Mouse (Mus musculus): Measurements from ENCODE around the gene Enox1.

The Enox1 gene

DNA sequence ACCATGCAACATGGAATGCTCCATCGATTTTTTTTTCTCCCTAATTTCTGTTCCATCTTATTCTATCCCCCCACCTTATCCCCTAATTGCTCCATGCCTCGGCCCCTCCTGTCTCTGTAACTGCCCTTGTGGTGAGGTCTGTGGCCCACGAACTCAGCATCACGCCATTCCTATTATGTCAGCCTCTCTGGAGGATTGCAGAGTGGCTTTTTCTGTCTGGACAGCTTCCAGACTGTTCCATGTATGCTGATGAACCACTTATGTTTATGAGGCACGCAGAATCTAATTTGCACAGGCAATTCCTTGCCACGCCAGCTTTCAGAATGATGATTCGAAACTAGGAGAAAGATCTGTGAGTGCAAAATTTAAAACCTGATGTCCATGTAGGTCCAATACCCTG, 521.4 kb downstream of the Enox1 start:
- DNase-seq (ENCODE audit: low spot score in 2 of 2) = no peak

DNA sequence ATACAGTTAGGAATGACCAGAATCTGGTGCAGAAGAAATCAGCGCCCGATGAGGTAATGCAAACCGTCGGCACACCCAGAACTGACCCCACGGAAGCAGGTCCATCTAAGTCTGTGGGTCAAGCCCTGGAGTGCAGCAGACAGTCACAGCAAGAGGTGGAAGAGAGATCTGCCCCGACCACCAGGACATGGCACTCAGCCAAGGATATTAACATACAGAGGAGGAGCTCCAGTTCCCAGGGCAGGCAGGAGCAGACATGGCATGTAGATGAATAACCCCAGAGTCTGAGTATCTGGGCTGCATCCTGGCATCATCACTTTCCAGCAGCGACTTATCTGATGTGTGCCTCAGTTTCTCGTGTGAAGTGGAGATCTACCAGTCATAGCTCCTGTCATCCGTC, 523.3 kb downstream of the Enox1 start:
- DNase-seq (ENCODE audit: low spot score in 2 of 2) = no peak

DNA sequence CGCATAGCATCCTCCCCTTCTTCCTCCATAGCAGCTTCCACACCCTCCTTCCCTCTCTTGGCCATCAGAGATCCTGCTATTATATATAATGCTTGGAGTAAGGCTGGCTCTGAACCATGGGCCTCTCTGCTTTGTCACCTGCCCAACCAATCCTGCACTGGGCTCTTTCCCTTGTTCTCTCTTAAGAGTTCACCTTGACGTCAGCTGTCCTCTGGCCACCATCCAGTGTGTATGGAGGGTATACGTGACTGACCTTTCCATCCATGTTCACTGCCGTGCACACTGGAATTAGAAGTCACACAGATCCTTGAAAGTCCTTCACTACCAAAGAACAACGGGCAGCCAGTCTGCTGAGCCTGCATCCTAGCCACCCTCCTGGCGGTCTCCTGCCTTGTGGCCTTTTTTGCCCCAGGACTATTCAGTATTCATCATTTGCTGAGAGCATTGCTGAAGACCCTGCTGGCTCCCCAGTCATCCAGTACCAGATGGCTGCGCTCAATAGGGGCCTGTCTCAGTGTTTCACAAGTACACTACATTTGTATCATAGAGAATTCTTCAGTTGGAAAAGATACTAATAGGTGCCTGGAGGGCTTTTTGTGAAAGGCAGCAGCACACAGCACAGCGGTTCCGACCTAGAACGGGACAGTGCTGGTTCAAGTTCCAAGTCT, 526.5 kb downstream of the Enox1 start:
- DNase-seq (ENCODE audit: low spot score in 2 of 2) = no peak

DNA sequence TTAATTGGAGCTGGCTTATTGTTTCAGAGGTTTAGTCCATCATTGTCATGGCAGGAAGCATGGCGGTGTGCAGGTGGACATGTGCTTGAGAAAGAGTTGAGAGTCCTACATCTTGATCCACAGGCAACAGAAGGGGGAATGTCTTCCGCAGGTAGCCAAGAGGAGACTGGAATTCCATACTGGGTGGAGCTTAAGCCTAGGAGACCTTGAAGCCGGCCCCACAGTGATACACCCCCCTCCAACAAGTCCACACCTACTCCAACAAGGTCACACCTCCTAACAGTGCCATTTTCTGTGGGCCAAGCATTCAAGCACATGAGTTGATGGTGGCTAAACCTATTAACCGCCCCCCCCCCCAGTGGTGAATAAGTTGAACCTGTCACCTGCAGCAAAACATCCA, 533.3 kb downstream of the Enox1 start:
- no peak for DNase-seq (ENCODE audit: low spot score in 2 of 2)

DNA sequence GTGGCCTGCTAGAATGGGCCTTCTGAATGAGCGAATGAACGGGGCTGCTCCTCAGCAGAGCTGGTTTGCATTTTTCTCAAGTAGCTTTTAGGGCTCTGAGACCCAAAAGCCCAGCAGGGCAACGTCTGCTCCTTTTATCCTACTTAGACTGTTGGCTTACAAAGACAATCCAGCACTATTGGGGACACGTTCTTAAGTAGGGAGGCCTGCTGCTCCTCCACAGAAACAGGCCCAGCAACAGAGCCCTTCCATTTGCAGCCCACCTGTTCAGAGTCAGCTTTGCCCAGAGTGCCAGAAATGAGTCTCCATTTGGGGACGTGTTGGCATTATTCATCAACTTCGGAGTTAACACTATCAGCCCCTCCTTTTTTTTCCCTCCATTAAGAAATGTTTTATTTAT, 548.4 kb downstream of the Enox1 start:
- DNase-seq (ENCODE audit: low spot score in 2 of 2) = no peak

DNA sequence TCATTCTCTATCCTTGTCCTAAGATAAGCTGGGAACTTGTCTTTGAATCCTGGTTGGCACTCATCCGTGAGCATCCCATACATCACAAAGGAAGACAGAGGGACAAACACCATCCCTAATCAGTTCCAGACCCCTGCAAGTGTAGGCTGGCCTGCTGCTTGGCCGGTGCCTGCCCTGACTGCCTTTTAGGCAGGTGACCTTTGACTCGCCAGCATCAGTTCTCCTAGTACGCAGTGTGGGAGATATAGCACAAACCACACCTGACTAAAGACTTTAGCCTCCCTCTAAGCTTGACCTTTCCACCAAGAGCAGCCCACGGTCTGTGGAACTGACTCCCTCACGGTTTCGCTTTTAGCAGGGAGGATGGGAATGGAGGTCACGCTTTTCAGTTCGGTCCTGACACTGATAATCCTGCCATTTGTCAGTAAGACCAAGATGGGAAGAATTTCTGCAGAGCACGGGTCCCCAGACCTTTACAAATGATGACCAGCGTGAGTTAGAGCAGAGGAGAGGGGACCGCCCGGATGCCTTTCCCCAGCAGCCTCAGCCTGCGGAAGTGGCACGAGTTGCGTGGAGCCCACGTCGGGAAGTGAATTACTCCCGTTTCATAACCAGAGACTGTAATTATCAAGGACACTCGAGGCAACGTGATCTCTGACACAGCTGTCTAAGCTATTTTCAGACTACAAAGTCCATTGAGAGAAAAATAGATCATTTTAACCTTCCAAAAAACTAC, 550.1 kb downstream of the Enox1 start:
- no peak for DNase-seq (ENCODE audit: low spot score in 2 of 2)

DNA sequence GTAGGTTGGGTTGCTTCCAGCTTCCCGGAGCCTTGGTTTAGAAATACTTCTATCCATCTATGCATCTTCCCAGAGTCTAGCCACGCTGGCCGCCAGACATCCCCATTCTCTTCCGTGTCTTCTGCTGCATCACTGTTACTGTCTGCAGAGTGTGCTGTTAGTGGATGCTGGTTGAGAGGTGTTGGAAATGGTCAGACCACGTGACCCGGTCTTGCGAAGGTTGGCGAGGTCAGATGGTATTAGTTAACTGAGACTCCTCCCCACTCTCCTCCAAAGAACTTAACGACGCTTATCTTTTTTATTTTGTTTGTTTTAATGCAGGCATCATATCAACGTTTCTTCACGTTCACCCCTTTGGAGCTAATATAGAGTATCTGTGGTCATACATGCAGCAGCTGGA, 550.7 kb downstream of the Enox1 start:
- no peak for DNase-seq (ENCODE audit: low spot score in 2 of 2)

DNA sequence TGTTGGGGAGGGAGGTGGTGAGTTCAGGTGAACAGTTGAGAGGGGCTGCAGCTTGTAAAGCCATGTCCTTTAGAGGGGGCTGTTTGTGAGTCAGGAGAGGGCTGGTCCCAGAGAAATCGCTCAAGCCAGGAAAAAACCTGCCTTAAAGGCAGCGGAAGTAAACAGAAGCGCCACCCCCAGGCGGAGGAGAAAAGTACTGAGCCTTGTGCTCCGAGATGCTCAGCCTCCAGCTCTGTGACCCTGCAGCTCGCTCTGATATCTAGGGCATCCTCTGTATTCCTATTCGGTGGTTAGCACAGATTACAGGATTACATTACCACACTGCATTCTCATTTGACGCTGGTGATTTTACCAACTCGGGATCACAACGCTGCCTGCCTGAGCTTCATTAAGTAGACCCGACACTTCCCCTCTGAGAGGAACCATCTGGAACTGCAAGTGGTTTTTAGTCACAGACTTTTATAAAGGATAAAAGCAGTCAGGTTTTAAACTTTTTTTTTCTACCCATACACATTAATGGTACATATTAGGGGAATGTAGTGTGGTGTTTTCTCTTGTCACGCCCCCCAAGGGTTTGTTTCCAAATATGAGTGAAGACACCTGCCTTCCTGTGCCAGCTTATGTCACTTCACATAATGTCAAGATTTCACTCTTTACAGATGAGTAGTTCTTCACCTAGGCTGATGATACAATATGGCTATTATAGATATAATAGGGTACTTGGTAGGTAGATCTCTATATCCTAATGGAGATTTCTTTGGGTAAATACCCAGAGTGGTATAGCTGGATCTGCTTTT, 552.0 kb downstream of the Enox1 start:
- no peak for DNase-seq (ENCODE audit: low spot score in 2 of 2)

DNA sequence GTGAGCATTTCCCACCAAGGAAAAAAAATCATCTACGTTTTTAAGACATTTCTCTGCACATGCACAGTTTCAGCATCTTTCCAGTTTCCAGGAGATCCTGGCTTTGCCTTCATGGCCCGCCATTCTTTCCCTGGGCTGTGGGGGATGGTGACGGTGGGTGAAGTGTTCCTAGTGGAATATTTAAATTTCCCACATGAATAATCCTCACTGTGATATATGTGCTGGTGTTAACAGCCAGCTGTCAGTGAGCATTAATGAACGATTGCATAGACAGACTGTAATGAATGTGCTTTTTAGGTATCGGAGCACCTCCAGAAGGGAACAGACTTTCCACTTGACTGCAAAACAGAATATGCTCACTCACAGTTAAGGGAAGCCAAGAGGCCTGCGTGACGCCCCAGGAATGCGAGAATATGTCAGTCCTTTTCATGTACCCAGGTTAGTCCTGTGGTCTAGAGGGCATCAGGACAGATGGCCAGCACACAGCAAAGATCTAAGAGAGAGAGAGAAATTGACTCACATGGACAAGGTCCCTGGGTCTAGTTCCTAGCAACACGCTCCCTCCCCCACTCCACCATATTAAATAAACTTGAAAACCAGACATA, 558.5 kb downstream of the Enox1 start:
- DNase-seq (ENCODE audit: low spot score in 2 of 2) = no peak

DNA sequence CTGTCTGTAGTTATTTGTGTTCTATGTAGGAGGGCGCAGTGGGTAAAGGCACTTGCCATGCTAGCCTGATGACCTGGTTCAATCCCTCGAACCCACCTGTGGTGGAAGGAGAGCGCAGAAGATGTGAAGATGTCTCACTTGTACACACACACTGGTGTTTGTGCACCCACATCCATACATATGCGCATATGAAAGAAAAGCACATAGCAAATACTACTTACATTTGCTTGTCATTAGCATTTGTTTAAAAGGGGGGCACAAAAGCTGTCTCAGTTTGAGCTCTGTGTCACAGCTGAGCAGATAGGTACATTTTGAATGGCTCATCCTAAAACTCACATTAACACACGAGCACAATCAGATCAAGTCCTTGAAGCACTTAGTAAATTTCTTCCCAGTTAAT, 560.4 kb downstream of the Enox1 start:
- DNase-seq (ENCODE audit: low spot score in 2 of 2) = no peak

DNA sequence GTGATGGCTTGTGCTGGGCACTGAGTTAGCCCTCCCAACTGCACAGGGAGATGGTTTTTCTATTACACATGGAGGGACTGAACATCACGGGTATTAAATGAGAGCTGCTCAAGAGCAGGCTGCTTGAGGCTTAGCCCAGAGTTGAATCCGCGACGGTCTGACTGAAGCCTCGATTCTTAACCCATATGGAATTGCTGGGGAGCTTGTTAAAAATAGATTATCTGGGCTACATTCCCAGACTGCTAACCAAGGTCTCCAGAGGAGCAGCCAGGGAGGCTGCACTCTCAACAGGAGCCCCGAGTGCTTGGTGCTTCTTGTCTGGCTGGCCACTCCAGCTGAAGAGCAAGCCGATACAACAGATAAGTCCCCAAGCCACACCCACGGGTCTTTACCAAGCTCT, 562.3 kb downstream of the Enox1 start:
- no peak for DNase-seq (ENCODE audit: low spot score in 2 of 2)

DNA sequence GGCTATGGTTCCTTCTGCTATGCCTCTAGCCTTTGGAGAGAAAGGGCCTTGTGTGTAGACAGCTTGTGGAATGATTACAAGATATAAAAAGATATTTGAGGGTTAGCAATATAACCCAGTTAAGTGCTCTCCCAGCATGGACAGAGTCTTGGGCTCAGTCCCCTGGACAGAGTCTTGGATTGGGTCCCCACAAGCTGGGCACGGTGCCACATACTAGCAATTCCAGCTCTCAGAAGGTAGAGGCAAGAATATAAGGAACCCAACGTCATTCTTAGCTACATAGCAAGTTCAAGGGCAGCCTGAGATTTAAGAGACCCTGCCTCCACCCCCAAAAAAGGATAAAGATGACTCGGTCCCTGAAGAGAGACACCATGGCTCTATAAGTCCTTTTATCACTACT, 581.5 kb downstream of the Enox1 start:
- DNase-seq (ENCODE audit: low spot score in 2 of 2) = no peak

DNA sequence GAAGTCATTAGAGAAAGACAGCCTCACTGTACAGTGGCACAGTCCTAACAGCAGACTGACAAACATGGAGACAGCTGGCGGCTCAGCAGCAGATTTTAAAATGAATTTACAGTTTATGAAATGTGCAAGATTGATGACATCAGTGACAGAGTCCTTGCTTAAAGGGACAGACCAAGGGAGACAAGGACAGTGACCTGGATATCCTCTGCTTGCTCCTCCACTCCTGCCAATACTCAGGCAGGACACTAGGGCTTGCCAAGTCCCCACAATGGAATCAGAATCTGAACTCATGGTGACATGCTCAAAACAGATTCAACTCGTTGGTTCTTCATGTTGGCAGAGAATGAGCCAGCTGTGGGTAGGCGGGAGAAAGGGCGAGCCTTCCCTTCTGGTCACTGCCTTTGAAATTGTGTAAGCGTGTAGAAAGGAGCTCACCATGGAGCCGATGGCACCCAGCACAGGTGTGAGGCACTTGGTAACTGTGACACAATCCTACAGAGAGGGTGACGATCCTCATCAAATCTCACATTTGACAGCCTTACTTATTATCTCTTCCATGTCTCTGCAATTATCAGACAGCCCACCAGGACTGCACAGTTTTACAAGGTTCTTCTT, 582.3 kb downstream of the Enox1 start:
- DNase-seq (ENCODE audit: low spot score in 2 of 2) = no peak

DNA sequence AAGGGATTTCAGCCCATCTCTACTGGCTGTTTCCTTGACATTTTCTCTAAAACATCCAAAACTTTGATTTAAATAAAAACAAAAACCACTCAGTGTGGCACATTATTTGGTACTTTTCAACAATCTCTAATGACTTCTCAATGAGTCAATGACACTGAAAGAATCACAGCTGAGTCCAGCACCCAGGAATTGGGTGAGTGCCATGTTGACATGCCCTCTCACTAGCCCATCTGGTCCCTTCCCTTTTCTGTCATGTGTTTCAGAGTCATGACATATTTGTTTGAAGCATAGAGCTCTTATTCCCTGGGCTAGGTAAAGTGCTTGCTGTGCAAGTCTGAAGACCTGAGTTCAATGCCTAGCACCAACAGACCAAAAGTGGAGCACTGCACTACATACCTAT, 582.8 kb downstream of the Enox1 start:
- DNase-seq (ENCODE audit: low spot score in 2 of 2) = no peak

DNA sequence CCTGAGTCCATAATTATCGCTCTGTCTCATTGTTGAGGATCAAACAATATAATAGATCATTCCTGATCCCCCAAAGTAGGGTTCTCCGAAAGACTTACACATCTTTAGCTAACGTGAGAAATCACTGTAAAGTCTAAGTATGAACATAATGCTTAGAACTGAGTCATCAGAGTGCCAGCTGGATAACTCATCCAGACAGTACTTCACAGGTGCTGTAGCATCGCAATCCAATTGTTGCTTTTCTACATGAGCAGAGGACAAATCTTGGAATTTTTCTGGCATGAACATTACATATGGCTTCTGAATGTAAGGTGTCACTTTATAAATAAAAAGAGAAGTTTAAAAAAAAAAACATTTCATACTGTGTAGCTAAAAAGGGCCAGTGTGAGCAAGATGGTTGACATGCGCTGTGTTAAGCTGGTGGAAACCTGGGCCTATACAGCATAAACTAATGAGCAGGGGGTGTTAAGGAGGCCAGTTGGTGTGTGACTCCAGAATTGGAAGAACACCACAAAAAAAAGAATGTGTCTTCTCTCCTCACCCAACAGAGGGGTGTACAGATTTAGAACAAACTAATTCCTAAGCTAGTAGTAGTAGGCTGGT, 588.2 kb downstream of the Enox1 start:
- DNase-seq (ENCODE audit: low spot score in 2 of 2) = no peak

DNA sequence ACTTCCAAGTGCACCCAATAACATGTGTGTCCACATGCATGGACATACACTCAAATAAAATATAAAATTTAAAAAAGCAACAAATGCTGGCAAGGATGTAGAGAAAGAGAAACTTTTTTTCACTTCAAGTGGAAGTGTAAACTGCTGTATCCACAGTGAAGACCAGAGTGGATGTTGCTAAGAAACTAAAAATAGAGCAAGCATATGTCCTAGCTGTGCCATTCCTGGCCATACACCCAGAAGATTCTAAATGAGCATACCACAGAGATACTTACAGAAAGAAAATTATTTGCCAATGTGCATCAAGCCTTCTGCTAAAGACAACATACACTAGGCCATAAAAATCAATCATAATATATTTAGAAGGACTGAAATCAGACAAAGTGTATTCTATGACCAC, 592.4 kb downstream of the Enox1 start:
- DNase-seq (ENCODE audit: low spot score in 2 of 2) = no peak
